Mouse (Mus musculus) left cerebral cortex, postnatal 14 days (tissue): Measurements from ENCODE around the gene Calhm1. TPM values are rescaled to one million over a fixed set of nuclear protein-coding genes. Genes with fewer than 3 reads are reported as not detected.

Source experiments
- DNase-seq, 2 experiments: peaks; one replicate each; pipeline ENCODE4 v3.0.0; 2021 to 2022; ENCODE audit warnings: low spot score in 2 of 2, mixed read lengths in 1 of 2
- intact Hi-C: fragments of 180-260 bp; cut with DNase I; formaldehyde crosslinking; loops from one replicate; pipeline ENCODE4 v1.15.1; 2025
- total RNA-seq, 2 experiments: library from RNA; stranded (reverse); gene quantifications; 2 replicates each; pipeline ENCODE4 v1.2.3; 2021

The Calhm1 gene
- total RNA-seq, 2 experiments from 2014 or later: not detected

DNA sequence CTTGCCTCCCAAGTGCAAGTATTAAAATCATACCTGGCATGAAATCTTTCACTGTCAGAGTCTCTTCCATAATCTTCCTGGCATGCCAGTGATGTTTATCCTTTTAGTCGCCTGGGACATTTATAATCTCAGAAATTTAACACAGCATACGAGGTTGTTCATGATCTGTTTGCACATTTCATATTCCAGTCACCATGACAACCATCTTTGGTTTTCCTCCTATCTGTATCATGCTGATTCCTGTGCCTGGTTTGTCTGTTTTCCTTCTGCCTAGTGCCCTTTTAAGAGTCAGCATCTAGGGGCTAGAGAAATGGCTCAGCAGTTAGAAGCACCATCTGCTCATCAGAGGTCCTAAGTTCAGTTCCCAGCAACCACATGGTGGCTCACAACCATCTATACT lies 25.4 kb downstream of the Calhm1 start:
- intact Hi-C loops: no loop called here
- DNase-seq: peak in 1 of 2 experiments; percentile 45

GRCm38 (mm10) chr19:47104641-47105271 lies 39.3 kb downstream of the Calhm1 start:
- DNase-seq: no peak
- intact Hi-C loops: no loop called here

GRCm38 (mm10) chr19:47101080-47101479 lies 43.0 kb downstream of the Calhm1 start:
- no peak for DNase-seq
- intact Hi-C loops: no loop called here

Other genes starting within 250 kb of the Calhm1 start
- gene Ina, start 129.6 kb downstream of the Calhm1 start, total RNA-seq: 100 to 1,000 TPM; 177 to 184 TPM
- gene Nt5c2, start 129.1 kb downstream of the Calhm1 start, total RNA-seq: 10 to 100 TPM; 67.1 to 70.7 TPM
- 10 to 100 TPM; 15.6 TPM for gene Pcgf6, start 93.3 kb downstream of the Calhm1 start, total RNA-seq
- gene Taf5, start 76.5 kb downstream of the Calhm1 start, total RNA-seq: 1 to 10 TPM; 5.2 to 5.8 TPM
- 100 to 1,000 TPM; 844 to 869 TPM for gene Usmg5, start 53.6 kb downstream of the Calhm1 start, total RNA-seq
- 10 to 100 TPM; 15.0 to 15.3 TPM for gene Pdcd11, start 53.5 kb downstream of the Calhm1 start, total RNA-seq
- gene Calhm2, start 6.0 kb downstream of the Calhm1 start, total RNA-seq: 1 to 10 TPM; 4.9 to 5.6 TPM
- not detected for gene Calhm3, start 13.5 kb upstream of the Calhm1 start, total RNA-seq
- 100 to 1,000 TPM; 148 to 154 TPM for gene Neurl1a, start 34.6 kb upstream of the Calhm1 start, total RNA-seq